Mouse (Mus musculus): ENCODE data around the gene Srebf1.
A peak's percentile ranks its signal among the peaks of the same experiment; 100 is the strongest.

Gene Srebf1

DNA sequence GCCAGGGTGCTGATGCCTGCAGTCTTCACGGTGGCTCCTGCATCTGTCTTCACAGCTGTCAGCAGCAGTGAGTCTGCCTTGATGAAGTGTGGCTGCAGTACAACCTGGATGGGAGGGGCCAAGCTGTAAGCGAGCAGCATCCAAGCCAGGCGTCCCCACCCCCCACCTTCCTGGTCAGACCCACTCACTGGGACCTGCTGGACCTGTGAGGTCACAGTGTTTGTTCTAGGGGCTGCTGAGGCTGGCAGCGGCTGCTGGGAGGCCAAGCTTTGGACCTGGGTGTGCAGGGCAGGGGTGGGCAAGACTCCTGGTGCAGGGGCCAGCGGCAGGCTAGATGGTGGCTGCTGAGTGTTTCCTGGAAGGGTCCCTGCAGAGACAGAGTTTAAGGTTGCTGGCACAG, 16.2 kb downstream of the Srebf1 start:
- no peak for DNase-seq (ENCODE audit: low read depth, low spot score)

GRCm38 (mm10) chr11:60205026-60205425, 17.4 kb downstream of the Srebf1 start:
- no peak for DNase-seq (ENCODE audit: low read depth, low spot score)

DNA sequence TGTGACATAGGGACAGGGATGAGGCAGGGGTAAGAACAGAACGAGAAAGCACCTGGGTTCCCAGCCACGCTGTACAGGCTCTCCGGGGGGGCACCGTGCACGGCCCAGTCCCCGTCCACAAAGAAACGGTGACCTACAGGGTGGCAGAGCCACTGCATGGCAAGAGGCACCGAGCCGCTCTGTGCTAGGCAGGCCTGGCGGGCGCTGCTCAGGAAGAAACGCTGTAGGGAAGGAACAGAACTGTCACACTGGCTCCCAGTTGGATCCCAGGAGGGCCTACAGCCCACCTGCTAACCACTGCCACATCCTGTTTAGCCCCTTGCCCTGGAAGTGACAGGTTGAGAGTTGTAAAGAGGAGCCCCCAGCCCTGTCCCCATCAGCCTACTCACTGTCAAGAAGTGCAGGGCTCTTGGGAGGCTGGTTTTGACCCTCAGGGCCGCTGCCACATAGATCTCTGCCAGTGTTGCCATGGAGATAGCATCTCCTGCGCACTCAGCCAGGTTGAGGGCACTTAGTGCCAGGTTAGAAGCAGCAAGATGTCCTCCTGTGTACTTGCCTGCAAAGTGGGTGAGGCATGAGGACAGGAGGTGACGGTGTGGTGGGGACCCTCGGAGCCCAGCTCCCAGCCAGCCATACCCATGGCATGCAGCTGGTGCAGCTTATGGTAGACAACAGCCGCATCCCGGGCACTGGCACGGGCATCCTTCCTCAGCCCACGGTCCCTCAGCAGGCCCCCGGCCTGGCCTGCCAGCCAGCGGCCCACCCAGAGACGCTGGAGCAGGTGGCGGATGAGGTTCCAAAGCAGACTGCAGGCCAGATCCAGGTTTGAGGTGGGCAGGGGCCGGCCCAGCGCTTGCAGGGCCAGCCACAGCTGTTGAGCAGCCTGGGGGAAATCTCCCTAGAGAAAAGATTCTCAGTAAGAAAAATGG, 19.4 kb downstream of the Srebf1 start:
- no peak for DNase-seq (ENCODE audit: low read depth, low spot score)

DNA sequence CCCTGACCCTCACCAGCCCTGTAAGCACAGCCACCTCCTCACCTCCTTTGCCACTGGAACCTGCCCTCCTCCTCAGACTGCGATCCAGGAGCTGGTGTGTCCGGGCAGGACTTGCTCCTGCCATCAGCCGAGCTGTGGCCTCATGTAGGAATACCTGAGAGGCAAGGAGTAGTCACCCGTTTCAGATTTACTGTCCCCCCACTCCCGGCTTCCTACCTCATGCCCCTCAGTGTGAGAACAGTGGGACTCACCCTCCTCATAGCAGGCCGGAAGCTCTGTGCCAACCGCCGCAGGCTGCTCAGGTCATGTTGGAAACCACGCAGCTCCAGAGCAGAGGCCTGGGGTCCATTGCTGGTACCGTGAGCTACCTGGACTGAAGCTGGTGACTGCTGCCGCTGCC, 22.0 kb downstream of the Srebf1 start:
- DNase-seq (ENCODE audit: low read depth, low spot score): no peak

- peak; percentile 73 for DNase-seq (ENCODE audit: low read depth, low spot score)
Measured at GRCm38 (mm10) chr11:60199702-60200184, 22.6 kb downstream of the Srebf1 start.

DNA sequence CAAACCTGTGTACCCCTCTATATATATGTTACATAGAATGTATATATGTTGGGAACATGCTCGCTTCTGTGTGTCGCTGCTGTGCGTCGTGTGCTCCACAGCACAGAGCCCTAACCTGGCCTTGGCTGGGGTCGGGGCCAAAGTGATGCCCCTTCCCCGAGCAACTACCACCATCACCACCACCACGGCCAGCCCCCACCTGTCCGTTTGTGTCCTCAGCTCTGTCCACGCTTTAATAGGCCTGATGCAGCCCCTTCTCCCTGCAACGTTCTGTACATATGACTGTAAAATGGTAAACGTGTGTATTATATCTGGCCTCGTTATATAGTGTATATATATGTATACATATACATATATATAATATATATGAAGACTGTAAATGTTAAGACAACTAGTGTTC, 23.7 kb downstream of the Srebf1 start:
- DNase-seq (ENCODE audit: low read depth, low spot score): no peak

GRCm38 (mm10) chr11:60197998-60198619, 24.3 kb downstream of the Srebf1 start:
- no peak for DNase-seq (ENCODE audit: low read depth, low spot score)

- no peak for DNase-seq (ENCODE audit: low read depth, low spot score)
Measured at GRCm38 (mm10) chr11:60196344-60196743, 26.0 kb downstream of the Srebf1 start.

- DNase-seq (ENCODE audit: low read depth, low spot score): no peak
Measured at GRCm38 (mm10) chr11:60195108-60195507, 27.3 kb downstream of the Srebf1 start.

- no peak for DNase-seq (ENCODE audit: low read depth, low spot score)
Measured at GRCm38 (mm10) chr11:60193556-60193955, 28.8 kb downstream of the Srebf1 start.

DNA sequence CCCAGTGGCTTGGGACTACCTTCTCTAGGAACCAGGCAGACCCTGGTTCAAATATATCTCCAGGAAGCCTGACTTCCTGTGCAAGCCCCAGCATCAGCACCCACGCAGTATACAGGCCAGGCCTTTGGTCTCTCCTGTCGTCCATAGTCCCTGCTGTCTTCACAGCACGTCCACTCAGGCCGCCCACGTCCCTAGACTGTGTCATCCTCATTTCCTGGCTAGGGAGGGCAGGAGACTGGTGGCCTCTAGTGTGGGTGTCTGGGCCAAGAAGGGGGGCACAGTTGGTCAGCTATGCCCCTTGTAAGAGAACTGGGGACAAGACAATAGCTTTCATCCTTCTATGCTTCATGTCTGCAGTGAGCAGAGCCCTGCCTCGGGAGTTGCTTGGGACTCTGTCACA, 29.8 kb downstream of the Srebf1 start:
- no peak for DNase-seq (ENCODE audit: low read depth, low spot score)

- DNase-seq (ENCODE audit: low read depth, low spot score): no peak
Measured at GRCm38 (mm10) chr11:60190055-60190641, 32.2 kb downstream of the Srebf1 start.

DNA sequence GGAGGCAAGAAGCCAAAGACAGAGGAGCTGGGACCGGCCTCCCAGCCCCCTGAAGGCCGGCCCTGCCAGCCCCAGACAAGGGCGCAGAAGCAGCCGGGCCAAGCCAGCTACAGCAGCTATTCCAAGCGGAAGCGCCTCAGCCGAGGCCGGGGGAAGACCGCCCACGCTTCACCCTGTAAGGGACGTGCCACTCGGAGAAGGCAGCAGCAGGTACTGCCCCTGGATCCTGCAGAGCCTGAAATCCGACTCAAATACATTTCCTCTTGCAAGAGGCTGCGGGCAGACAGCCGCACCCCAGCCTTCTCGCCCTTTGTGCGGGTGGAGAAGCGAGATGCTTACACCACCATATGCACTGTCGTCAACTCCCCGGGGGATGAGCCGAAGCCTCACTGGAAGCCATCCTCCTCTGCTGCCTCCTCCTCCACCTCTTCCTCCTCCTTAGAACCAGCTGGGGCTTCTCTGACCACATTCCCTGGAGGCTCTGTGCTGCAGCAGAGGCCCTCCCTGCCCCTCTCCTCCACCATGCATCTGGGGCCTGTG, 32.8 kb downstream of the Srebf1 start:
- no peak for DNase-seq (ENCODE audit: low read depth, low spot score)

- no peak for DNase-seq (ENCODE audit: low read depth, low spot score)
Measured at GRCm38 (mm10) chr11:60188275-60188853, 34.0 kb downstream of the Srebf1 start.

DNA sequence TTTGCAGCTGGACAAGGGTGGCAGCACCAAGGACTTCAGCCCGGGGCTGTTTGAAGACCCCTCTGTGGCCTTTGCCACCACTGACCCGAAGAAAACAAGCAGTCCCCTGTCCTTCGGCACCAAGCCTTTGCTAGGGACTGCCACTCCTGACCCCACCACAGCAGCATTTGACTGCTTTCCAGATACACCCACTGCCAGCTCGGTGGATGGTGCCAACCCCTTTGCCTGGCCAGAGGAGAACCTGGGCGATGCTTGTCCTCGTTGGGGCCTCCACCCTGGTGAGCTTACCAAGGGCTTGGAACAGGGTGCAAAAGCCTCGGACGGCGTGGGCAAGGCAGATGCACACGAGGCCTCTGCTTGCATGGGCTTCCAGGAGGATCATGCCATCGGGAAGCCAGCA, 35.3 kb downstream of the Srebf1 start:
- DNase-seq (ENCODE audit: low read depth, low spot score): no peak

GRCm38 (mm10) chr11:60185396-60186231, 36.8 kb downstream of the Srebf1 start:
- no peak for DNase-seq (ENCODE audit: low read depth, low spot score)

GRCm38 (mm10) chr11:60184346-60185325, 37.7 kb downstream of the Srebf1 start:
- DNase-seq (ENCODE audit: low read depth, low spot score): no peak

DNA sequence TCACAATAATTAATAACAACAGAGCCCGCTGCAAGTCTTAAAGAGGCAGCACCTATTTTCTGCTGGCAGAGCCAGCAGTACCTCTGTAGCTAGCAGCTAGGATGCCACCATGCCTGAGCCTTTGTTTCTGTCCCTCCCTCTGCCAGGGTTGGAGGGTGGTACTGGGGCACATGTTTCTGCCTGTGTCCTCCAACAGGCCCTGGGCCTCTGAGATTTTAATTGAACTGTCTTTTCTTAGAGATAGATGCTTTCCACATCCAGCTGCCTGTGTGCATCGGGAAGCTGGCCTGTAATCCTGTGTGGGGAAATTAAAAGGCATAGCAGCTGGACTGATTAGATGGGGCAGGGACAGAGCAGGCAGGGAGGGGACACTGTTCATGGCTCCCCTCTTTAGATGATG, 39.6 kb downstream of the Srebf1 start:
- DNase-seq (ENCODE audit: low read depth, low spot score): no peak

GRCm38 (mm10) chr11:60182116-60182670, 40.2 kb downstream of the Srebf1 start:
- no peak for DNase-seq (ENCODE audit: low read depth, low spot score)

Measured in retina, adult 2 months (tissue).